Mouse (Mus musculus) spleen, adult 2 months (tissue): ENCODE data around the gene Pfn4. TPM values are rescaled to one million over a fixed set of nuclear protein-coding genes. Genes with fewer than 3 reads are reported as not detected.
A peak's percentile ranks its signal among the peaks of the same experiment; 100 is the strongest.
"Not testable (repeated sequence)": the region's sequence is repeated elsewhere in the genome, so short reads cannot be mapped to it uniquely, and the experiment has no call there.

Experiments used
- DNase-seq, 2 experiments: peaks; one replicate each; pipeline versions ENCODE4 v3.0.0 to v3.0.0-alpha.2; 2012 to 2021; ENCODE audit warnings: low spot score in 2 of 2, low read depth in 1 of 2
- H3K27ac ChIP-seq: fragments of 200-500 bp; 2 replicates; pipeline ENCODE4 v1.5.1; 2012; ENCODE audit warnings: low read length, inconsistent platforms; ENCODE audit not compliant: insufficient read depth
- H3K27me3 ChIP-seq: fragments of 200-500 bp; 2 replicates; pipeline ENCODE4 v1.6.1; 2012; ENCODE audit warnings: mild to moderate bottlenecking, moderate library complexity, low read length, inconsistent platforms; ENCODE audit not compliant: control insufficient read depth, insufficient read depth
- H3K36me3 ChIP-seq: fragments of 200-500 bp; 2 replicates; pipeline ENCODE4 v1.6.1; 2012; ENCODE audit warnings: mild to moderate bottlenecking, low read length, inconsistent platforms; ENCODE audit not compliant: control insufficient read depth, insufficient read depth
- H3K4me1 ChIP-seq: fragments of 200-500 bp; 2 replicates; pipeline ENCODE4 v1.6.1; 2011; ENCODE audit warnings: inconsistent platforms; ENCODE audit not compliant: control insufficient read depth, insufficient read depth, insufficient read length
- H3K4me3 ChIP-seq: fragments of 200-500 bp; 2 replicates; pipeline ENCODE4 v1.5.1; 2011; ENCODE audit warnings: mild to moderate bottlenecking, inconsistent platforms; ENCODE audit not compliant: insufficient read depth, insufficient read length; ENCODE audit errors: extremely low read depth
- CTCF ChIP-seq: fragments of 200-500 bp; IDR thresholded peaks from 2 replicates; pipeline ENCODE4 v1.5.1; 2011; ENCODE audit warnings: mild to moderate bottlenecking, inconsistent platforms; ENCODE audit not compliant: insufficient read depth, insufficient read length, insufficient replicate concordance; ENCODE audit errors: extremely low read depth
- POLR2A ChIP-seq: fragments of 200-500 bp; IDR thresholded peaks from 2 replicates; pipeline ENCODE4 v1.6.1; 2011; ENCODE audit warnings: low read depth, low read length, inconsistent platforms
- WGBS: fragments of 180-500 bp; shearing (Covaris S2); methylation state at CpG from one replicate; pipeline ENCODE4 v1.1.7; 2018; 5-methylcytosine and 5-hydroxymethylcytosine counted together
- polyA plus RNA-seq: library from polyadenylated mRNA; depleted of rRNA; stranded (reverse); fragments of >200 nt; gene quantifications from 2 replicates; pipeline ENCODE4 v1.2.3, GENCODE M21; 2012

Pfn4 gene
- polyA plus RNA-seq, 1 experiment, result 0.06 TPM

GRCm38 (mm10) chr12:4738031-4738576, 30.7 kb upstream of the Pfn4 start, which contains the start of gene Fam228a:
Gene Fam228a, minus strand, starts transcription at chr12:4738430.
- Histone ChIP-seq H3K4me3 (no peak within 1 kb of the TSS), H3K4me1 (no peaks in the 10 kb centered on the region), H3K36me3 (no peaks in the 10 kb centered on the region), H3K27ac (no peak within 1 kb of the TSS), H3K27me3 (no peaks in the 10 kb centered on the region)
- TF ChIP-seq CTCF, result no peak
- TF ChIP-seq POLR2A, result no peak
- WGBS, result 92% methylated on average over 18 of the region's 18 CpGs
- no peak for DNase-seq

DNA sequence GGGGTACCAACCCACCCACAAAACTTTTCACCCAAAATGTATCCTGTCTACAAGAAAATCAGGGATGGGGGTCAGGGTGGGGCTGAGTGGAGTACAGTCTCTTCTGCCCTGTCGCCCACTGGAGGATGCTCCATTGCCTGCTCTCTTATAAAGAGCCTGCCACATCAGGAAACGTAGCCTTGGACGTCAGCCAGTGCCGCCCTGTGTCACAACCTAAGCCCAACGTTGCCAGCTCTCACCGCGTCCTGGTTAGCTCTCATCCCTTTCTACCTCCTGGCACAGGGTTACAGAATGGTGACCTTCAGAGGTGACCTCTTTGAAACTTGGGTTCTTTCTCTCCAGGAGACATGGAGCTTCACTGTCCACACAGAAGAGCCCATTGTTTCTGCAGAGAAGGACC, 28.0 kb upstream of the Pfn4 start:
- H3K27me3 ChIP-seq, result no peaks in the 10 kb centered on the region
- no peak for DNase-seq
- no peaks in the 10 kb centered on the region for H3K36me3 ChIP-seq
- TF ChIP-seq POLR2A, result no peak
- TF ChIP-seq CTCF, result no peak
- no peak overlapping the region for H3K27ac ChIP-seq
- H3K4me3 ChIP-seq, result no peak overlapping the region
- no peaks in the 10 kb centered on the region for H3K4me1 ChIP-seq
- 72% methylated on average over 7 of the region's 7 CpGs for WGBS

DNA sequence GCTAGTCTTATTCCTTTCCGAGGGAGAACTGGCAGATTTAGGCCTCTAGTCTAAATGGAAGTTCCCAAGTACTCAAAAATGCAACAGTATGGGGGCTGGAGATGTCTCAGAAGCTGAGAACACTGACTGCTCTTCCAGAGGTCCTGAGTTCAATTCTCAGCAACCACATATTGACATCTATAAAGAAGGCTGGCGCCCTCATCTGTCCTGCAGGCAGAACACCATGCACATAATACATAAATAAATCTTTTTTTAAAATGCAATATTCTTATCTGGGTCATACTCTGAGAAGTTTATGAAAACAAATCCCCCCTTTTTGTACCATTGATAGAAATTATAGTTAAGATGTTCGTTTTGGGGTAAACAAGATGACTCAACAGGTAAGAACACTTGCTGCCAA, 26.6 kb upstream of the Pfn4 start:
- Histone ChIP-seq H3K4me3 (no peak overlapping the region), H3K27ac (no peak overlapping the region), H3K27me3 (no peaks in the 10 kb centered on the region), H3K36me3 (no peaks in the 10 kb centered on the region), H3K4me1 (no peaks in the 10 kb centered on the region)
- WGBS, result 87% methylated on average over 3 of the region's 3 CpGs
- TF ChIP-seq POLR2A, result no peak
- no peak for TF ChIP-seq CTCF
- DNase-seq, result no peak

DNA sequence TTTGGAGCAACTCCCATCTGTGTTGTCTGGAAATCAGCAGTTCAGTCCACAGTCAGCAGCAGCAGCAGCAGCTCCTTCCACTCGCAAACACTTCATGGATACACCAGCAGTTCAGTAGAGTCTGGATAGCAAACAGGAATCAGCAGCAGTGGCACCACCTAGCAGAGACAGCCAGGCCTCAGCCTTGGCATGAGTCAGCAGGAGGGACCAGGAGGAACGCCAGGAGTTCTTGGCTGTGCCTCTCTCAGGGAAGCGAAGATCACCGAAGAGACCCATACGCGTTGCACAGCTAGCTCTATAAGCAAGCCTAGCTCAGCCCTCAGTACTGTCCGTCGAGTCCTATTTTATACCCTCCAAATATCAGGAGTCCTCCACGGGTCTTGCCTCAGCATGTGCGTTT, 24.3 kb upstream of the Pfn4 start:
- Histone ChIP-seq H3K27ac (no peak overlapping the region), H3K4me1 (no peaks in the 10 kb centered on the region), H3K4me3 (no peak overlapping the region), H3K36me3 (no peaks in the 10 kb centered on the region), H3K27me3 (no peaks in the 10 kb centered on the region)
- 94% methylated on average over 10 of the region's 10 CpGs for WGBS
- TF ChIP-seq POLR2A (no peak), CTCF (no peak)
- DNase-seq, result no peak

DNA sequence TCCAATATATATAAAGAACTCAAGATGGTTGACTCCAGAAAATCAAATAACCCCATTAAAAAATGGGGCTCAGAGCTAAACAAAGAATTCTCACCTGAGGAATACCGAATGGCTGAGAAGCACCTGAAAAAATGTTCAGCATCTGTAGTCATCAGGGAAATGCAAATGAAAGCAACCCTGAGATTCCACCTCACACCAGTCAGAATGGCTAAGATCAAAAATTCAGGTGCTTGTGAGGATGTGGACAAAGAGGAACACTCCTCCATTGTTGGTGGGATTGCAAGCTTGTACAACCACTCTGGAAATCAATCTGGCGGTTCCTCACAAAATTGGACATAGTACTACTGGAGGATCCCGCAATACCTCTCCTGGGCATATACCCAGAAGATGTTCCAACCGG, 14.4 kb upstream of the Pfn4 start:
- H3K36me3 ChIP-seq, H3K4me3 ChIP-seq, H3K27me3 ChIP-seq, H3K4me1 ChIP-seq, DNase-seq, H3K27ac ChIP-seq: not testable (repeated sequence)
- 93% methylated on average over 4 of the region's 4 CpGs for WGBS

GRCm38 (mm10) chr12:4757060-4757459, 11.8 kb upstream of the Pfn4 start:
- no peak overlapping the region for H3K27ac ChIP-seq
- H3K36me3 ChIP-seq, result no peaks in the 10 kb centered on the region
- 92% methylated on average over 1 of the region's 1 CpGs for WGBS
- no peak for DNase-seq
- H3K4me3 ChIP-seq, result no peak overlapping the region
- no peaks in the 10 kb centered on the region for H3K4me1 ChIP-seq
- no peaks in the 10 kb centered on the region for H3K27me3 ChIP-seq
- no peak for TF ChIP-seq CTCF
- no peak for TF ChIP-seq POLR2A

DNA sequence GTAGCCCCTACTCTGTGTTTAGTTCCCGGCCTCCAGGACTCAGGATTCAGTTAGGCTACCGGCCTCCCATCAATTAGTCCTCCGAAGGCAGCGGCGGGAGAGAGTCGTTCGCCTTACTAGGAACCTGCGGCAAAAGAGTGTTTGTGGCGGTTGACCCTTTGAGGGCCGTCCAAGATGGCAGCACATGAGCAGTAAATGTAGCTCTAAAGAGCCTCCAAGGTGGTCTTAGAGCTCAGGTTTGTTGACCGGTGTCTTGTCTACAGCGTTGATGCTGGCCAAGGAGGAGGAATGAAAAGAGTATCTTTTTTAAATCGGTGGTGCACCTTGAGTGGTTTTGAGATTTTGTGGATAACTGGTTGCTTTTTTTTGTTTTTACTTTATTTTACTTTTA, 506 bp downstream of the Pfn4 start:
- no peak for DNase-seq
- H3K27me3 ChIP-seq, result no peaks in the 10 kb centered on the region
- 26% methylated on average over 13 of the region's 13 CpGs for WGBS
- H3K4me3 ChIP-seq, result peak overlapping the region; percentile 91
- TF ChIP-seq POLR2A (no peak), CTCF (no peak)
- H3K36me3 ChIP-seq, result no peaks in the 10 kb centered on the region
- H3K4me1 ChIP-seq, result peaks cover 5% of the 10 kb centered on the region; the same call in 1 of the 2 replicates
- no peak overlapping the region for H3K27ac ChIP-seq
